Mouse (Mus musculus) erythroblast, embryonic 14.5 days (primary cell): Measurements from ENCODE around the gene Tcp10c.
"Not testable (repeated sequence)": the region's sequence is repeated elsewhere in the genome, so short reads cannot be mapped to it uniquely, and the experiment has no call there.

ENCODE experiments used
- GATA1 ChIP-seq: IDR thresholded peaks from 2 replicates; pipeline ENCODE4 v1.6.1; 2012; ENCODE audit warnings: low read length, inconsistent platforms, mixed read lengths
- TAL1 ChIP-seq: IDR thresholded peaks from 3 replicates; pipeline ENCODE4 v1.6.1; 2012; ENCODE audit warnings: low read length, inconsistent platforms, mixed read lengths

DNA sequence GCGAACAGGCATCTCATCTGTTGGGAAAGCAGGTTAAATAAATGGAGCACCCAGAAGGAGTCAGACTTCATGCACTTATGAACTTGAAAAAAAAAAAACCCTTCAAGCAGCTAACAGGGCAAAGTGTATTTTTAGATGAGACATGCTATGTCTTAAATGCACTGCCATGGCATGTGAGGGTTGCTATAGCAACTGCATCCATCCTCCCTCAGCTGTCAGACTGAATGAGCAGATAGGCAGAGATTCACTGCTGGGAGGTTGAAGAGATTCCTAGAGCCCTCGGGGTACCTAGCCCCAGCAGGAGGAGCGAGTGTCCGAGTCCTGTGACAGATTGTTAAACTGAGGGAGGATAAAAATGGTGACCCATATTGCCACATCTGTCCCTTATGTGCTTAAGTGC, 36.6 kb downstream of the Tcp10c start:
- not testable (repeated sequence) for TF ChIP-seq TAL1, GATA1
